Comparison of ENCODE assay signal across 15 mouse cellular contexts in the genomic region with DNA sequence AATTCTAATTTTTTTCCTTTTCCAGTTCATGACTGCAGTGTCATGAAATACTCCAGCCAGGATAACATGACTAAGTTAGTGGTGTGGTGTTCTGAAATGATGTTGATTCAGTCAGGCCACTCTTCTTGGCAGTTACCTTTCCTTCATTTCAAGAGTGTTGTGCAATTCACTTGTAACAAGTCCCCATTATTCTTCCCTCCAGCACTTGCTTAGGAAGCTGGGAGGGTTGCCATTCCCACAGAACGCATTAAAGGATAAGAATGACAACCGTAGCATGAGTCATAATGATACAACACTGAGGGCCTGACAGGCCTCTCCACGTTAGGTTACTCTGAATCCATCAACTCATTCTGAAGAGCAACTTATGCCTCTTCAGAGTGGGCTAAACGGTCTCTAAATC. TPM values are rescaled to one million over a fixed set of nuclear protein-coding genes. Genes with fewer than 3 reads are reported as not detected.
A peak's percentile ranks its signal among the peaks of the same experiment; 100 is the strongest.
DNase-seq lines count a peak whose midpoint lies in the region; ATAC-seq lines count a peak whose summit lies in the region.
"Had no signal": no experiment of that assay in that cellular context is flagged by ENCODE, and none has a peak within 500 bp of the region (broad histone marks: within the 10 kb centered on the region; RNA-seq: fewer than 3 reads in every experiment).

No protein-coding gene starts in this region.

- no peaks in the 10 kb centered on the region for H3K27me3 ChIP-seq in heart, embryonic 11.5 days (ENCODE audit: control insufficient read depth, insufficient read depth, low read length)
- no peaks in the 10 kb centered on the region for H3K27me3 ChIP-seq in liver, embryonic 11.5 days (replicated peaks; ENCODE audit: control insufficient read depth, insufficient read depth, low read length)

- no peak for ATAC-seq in heart, embryonic 11.5 days (replicated peaks; ENCODE audit: insufficient number of reproducible peaks, low FRiP score, low TSS enrichment)
- no peak for ATAC-seq in liver, embryonic 11.5 days (replicated peaks; ENCODE audit: low FRiP score)
- ATAC-seq: inflammation-experienced regulatory T-cells, adult 6 months had no signal

- H3K27ac ChIP-seq in heart, embryonic 11.5 days (ENCODE audit: low read depth, low read length) = no peak overlapping the region
- H3K27ac ChIP-seq in liver, embryonic 11.5 days (ENCODE audit: low read depth, low read length) = no peak overlapping the region
- H3K27ac ChIP-seq: neural tube, embryonic 13.5 days had no signal

- WGBS in heart, embryonic 11.5 days (ENCODE audit: insufficient replicate concordance) = 49% methylated on average over 4 of the region's 4 CpGs
- 66% methylated on average over 4 of the region's 4 CpGs for WGBS in liver, embryonic 11.5 days

- no peak overlapping the region for H3K4me3 ChIP-seq in heart, embryonic 11.5 days (ENCODE audit: low read depth, low read length)
- no peak overlapping the region for H3K4me3 ChIP-seq in liver, embryonic 11.5 days (ENCODE audit: low read depth, low read length)
- H3K4me3 ChIP-seq: erythroblast, embryonic 14.5 days; neural tube, embryonic 13.5 days had no signal

- peak; percentile 12 for DNase-seq in adrenal gland, postnatal 14 days
- DNase-seq in adrenal gland, postnatal 4 days (ENCODE audit: low spot score in 2 of 2) = no peak
- peak; percentile 18 for DNase-seq in heart, postnatal 36 days
- DNase-seq in 416B (ENCODE audit: low read depth) = peak; percentile 38
- peak; percentile 89 for DNase-seq in fibroblast of lung, adult 2 months (ENCODE audit: low read depth)
- DNase-seq in liver, embryonic 11.5 days (ENCODE audit: low spot score) = no peak
- no peak for DNase-seq in right cerebral cortex, adult 18-20 months
- DNase-seq: cerebellum, postnatal 10 days; midbrain, embryonic 14.5 days; thymus, postnatal 4 days had no signal

- no peaks in the 10 kb centered on the region for H3K36me3 ChIP-seq in heart, embryonic 11.5 days (ENCODE audit: control insufficient read depth, insufficient read depth, low read length)
- no peaks in the 10 kb centered on the region for H3K36me3 ChIP-seq in liver, embryonic 11.5 days (ENCODE audit: control insufficient read depth, insufficient read depth, low read length)
- H3K36me3 ChIP-seq: neural tube, embryonic 13.5 days had no signal

- intact Hi-C loops in heart, postnatal 36 days (cut with DNase I) = loop anchor here (5.0 to 10.0 kb wide), 2 partner anchors 392 to 509 kb away; no protein-coding TSS in a partner anchor

- no peak overlapping the region for H3K4me2 ChIP-seq in heart, embryonic 11.5 days
- H3K4me2 ChIP-seq in liver, embryonic 11.5 days = no peak overlapping the region
- H3K4me2 ChIP-seq: neural tube, embryonic 13.5 days had no signal

- H3K9me3 ChIP-seq in heart, embryonic 11.5 days (replicated peaks; ENCODE audit: control insufficient read depth, low read length) = no peaks in the 10 kb centered on the region
- no peaks in the 10 kb centered on the region for H3K9me3 ChIP-seq in liver, embryonic 11.5 days (ENCODE audit: control insufficient read depth, low read length)
- H3K9me3 ChIP-seq: G1E; neural tube, embryonic 13.5 days had no signal

- H3K4me1 ChIP-seq in heart, embryonic 11.5 days (ENCODE audit: control insufficient read depth, insufficient read depth, low read length) = no peaks in the 10 kb centered on the region
- peaks cover 3% of the 10 kb centered on the region; the same call in 1 of the 2 replicates for H3K4me1 ChIP-seq in liver, embryonic 11.5 days (replicated peaks; ENCODE audit: control insufficient read depth, insufficient read depth, low read length)
- H3K4me1 ChIP-seq: neural tube, embryonic 13.5 days had no signal

- H3K9ac ChIP-seq in heart, embryonic 11.5 days (ENCODE audit: low read depth, low read length) = no peak overlapping the region
- H3K9ac ChIP-seq in liver, embryonic 11.5 days (ENCODE audit: low read depth, low read length) = no peak overlapping the region
- H3K9ac ChIP-seq: neural tube, embryonic 13.5 days had no signal

RNA-seq across cellular contexts. Expression of a gene that starts 5.3 kb away (rescaled TPM):
- 86.8 and 89.1 TPM in 2 replicates for total RNA-seq in adrenal gland, postnatal 14 days (2021)
- 10 to 100 TPM; 75.3 to 80.2 TPM for total RNA-seq in adrenal gland, postnatal 4 days (2021)
- total RNA-seq in heart, postnatal 36 days (2021) = 10 to 100 TPM; 61.7 to 64.6 TPM
- polyA plus RNA-seq in heart, embryonic 11.5 days (2014; fragmentation: Nextera tagmentation; extraction: Ambion mirVana) = 92.1 and 101 TPM in 2 replicates
- polyA plus RNA-seq in liver, embryonic 11.5 days (2014; fragmentation: Nextera tagmentation; extraction: Ambion mirVana) = 82.2 and 84.8 TPM in 2 replicates

RNA-seq across cellular contexts. Expression of a gene that starts 5.9 kb away (rescaled TPM):
- total RNA-seq in adrenal gland, postnatal 14 days (2021) = 12.3 and 12.4 TPM in 2 replicates
- 10 to 100 TPM; 17.1 to 17.3 TPM for total RNA-seq in adrenal gland, postnatal 4 days (2021)
- total RNA-seq in heart, postnatal 36 days (2021) = 1 to 10 TPM; 4.4 to 5.0 TPM
- 30.8 and 35.0 TPM in 2 replicates for polyA plus RNA-seq in heart, embryonic 11.5 days (2014; fragmentation: Nextera tagmentation; extraction: Ambion mirVana)
- polyA plus RNA-seq in liver, embryonic 11.5 days (2014; fragmentation: Nextera tagmentation; extraction: Ambion mirVana) = 38.5 and 47.1 TPM in 2 replicates

Comparison
In these comparisons a context has a peak if more than half of its experiments do, and no peak if none do; other contexts are left out.
1. DNase-seq: peak in adrenal gland, postnatal 14 days (single experiment), heart, postnatal 36 days (2 of 2), 416B (single experiment) and fibroblast of lung, adult 2 months (single experiment); none in adrenal gland, postnatal 4 days (0 of 2), liver, embryonic 11.5 days (single experiment) and right cerebral cortex, adult 18-20 months (single experiment).